Mouse (Mus musculus): ENCODE results near the gene Mmp2.
"Not testable (repeated sequence)": the region's sequence is repeated elsewhere in the genome, so short reads cannot be mapped to it uniquely, and the experiment has no call there.

Gene Mmp2

DNA sequence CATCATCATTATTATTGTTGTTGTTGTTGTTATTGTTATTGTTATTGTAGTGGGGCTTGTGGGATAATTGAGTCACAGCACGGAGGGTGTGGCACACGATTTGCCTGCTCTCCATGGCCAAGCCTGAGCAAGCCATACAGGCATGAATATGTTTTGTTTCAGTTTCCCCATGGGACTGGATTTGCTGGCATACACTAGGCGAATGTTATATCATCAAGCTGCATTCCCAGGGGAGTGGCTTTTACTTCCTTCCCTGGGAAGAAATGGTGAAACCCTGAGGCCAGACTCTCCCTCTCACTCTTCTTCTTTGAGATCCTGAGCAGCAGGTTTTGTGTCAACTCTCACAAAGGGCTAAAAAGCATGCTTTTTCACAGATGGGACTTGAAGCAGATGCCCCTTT lies 11.5 kb downstream of the Mmp2 start:
- DNase-seq (ENCODE audit: low spot score in 2 of 2): no peak

DNA sequence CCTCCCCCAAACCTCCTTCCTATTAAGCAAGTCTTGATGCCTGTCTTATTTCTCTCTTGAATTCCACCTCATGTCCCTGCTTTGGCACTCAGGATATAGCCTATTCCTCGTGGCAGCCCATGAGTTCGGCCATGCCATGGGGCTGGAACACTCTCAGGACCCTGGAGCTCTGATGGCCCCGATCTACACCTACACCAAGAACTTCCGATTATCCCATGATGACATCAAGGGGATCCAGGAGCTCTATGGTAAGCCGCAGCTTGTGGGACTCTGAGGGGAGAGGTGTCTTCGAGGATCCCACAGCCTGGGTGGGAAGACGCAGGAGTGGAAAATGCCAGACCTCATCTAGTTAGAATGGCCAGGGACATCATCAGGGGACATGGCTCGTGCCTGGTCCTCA lies 12.1 kb downstream of the Mmp2 start:
- DNase-seq (ENCODE audit: low spot score in 2 of 2): no peak

DNA sequence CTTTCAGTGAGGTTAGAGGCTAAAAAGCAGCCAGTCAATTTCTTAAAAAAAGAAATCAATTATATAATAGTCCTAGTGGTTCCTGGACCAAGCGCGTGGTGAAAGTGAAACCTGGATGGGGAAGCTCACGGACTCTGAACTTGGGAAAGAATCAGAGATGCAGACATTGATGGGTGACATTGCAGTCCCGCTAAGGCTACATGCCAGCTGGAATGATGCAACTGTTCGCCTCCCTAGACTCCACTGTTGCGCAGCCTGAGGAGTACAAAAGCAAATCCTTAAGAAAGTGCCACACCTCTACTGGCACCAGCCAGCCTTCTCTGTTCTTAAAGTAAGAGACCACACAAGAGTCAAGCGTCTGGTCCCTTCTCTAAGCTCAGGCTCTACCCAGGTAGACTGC lies 12.8 kb downstream of the Mmp2 start:
- DNase-seq (ENCODE audit: low spot score in 2 of 2): no peak

DNA sequence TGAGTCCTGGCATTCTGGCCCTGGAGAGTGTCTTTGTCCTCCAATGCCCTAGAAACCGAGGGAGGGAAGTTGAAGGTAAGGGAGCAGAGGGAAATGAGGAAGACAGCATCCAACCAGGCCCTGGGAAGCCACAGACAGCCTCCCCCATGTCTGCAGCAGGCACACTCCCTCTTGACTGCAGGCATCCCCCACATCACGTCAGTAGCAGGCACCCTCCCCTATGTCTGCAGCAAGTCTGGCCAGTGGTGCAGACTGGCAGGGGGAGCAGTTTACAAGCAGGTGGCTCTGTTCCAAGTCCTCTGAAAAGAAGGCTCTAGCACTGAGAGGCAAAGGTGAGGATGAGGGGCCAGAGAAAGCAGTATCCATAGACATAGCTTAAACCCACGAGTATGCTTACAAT lies 19.6 kb downstream of the Mmp2 start:
- no peak for DNase-seq (ENCODE audit: low spot score in 2 of 2)

DNA sequence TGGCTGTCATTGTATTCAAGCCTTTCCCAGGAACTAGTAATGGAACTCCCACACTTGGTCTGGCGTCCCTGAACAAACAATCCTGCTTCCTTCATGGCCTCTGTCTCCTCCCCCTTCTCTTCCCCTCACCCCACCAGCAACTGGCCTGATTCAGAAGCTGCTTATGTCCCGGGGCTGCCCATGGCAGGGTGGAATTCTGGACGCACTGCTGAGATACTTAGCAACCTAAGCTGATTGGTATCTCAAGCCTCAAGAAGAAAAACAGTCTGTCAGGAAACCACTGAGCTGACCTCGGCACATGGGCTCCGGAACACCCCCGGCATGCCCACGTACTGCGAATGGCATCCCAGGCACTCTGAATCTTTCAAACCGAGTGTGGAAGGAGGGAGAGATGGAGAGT lies 20.2 kb downstream of the Mmp2 start:
- DNase-seq (ENCODE audit: low spot score in 2 of 2): no peak

DNA sequence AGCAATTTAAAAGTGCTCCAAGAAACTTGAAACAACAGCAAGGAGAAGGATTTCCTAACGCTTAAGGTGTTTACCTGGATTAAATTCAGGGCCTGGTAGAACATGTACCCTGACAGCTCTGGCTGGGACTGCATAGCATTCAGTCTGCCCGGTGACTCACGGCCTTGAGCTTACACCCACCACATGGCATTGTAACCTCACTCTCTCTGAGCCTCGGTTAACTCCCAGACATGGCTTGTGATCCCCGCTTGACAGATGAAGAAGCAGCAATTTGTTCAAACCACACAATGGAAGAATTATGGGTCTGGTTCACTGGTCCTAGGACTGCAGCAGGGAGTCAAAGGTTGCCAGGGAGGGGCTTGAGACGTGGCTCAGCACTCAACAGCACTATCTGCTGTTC lies 22.2 kb downstream of the Mmp2 start:
- no peak for DNase-seq (ENCODE audit: low spot score in 2 of 2)

DNA sequence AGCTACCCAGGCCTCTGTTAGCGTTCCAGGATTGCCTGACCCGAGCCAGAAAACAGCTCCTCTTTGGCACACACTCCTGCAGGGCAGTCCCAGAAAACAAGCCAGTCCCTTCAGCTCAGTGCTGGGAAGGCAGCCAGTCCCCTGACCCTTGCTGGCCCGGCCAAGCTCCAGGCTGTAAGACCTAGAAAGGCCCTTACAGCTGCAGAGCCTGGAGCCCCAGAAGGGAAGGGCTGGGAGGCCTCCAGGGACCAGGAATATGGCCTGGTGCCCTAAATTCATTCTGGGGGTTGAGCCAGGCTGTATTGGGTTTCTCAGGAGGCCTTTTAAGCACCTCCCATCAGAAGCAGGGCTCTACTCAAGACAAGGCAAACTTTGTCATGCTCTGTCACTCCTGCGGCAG lies 23.1 kb downstream of the Mmp2 start:
- peak in 1 of 2 experiments; percentile 34 for DNase-seq (ENCODE audit: low spot score in 2 of 2)

DNA sequence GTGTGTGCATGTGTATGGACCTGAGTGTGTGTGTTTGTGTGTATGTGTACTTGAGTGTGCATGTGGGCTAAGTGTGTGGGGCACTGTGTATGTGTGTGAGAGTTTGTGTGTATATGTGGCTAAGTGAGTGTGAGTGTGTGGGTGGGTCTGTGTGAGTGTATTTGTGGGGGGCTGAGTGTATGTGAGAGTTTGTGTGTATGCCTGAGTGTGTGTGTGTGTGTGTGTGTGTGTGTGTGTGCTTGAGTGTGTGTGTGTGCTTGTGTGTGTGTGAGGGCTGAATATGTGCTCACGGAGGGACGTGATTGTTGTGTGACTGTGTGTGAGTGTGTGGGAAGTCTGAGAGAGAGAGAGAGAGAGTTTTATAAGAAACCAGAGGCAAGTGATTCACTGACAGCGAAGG lies 24.3 kb downstream of the Mmp2 start:
- no peak for DNase-seq (ENCODE audit: low spot score in 2 of 2)

DNA sequence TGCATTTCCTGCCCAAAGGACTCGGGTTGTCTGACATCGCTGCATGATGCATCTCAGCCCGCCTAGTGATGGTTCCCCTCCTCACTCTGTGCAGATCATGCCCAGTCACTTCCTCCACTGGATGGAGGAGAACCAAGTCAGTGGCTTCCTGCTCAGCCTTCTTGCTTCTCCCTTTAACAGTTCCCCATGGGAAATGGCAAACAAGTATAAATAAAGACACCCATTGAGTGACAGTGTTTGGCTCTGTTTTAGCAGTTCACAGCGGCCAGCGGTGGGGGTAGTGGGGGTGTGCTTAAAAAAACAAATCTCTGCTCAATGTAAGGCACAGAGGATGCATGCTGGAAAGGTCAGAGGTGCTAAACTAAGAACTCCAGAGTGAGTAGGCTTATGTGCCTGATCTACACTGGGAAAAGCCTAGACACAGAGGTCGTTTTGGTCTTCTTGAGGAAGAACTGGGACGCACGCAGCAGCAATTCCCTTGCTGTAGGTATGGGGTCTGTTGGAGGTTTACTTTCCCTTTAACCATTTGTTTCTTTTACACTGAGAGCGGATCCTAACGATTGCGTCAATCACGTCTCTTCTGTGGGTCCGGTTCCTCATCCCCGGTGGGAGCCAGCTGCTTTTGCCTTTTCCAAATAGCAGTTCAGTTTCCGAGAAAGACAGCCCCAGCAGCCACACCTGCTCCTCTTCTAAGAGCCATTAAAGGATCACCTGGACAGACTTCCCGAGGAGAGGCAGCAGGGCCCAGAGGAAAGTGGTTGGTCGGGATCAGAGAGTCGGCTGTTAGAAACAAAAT lies 26.3 kb downstream of the Mmp2 start:
- no peak for DNase-seq (ENCODE audit: low spot score in 2 of 2)

DNA sequence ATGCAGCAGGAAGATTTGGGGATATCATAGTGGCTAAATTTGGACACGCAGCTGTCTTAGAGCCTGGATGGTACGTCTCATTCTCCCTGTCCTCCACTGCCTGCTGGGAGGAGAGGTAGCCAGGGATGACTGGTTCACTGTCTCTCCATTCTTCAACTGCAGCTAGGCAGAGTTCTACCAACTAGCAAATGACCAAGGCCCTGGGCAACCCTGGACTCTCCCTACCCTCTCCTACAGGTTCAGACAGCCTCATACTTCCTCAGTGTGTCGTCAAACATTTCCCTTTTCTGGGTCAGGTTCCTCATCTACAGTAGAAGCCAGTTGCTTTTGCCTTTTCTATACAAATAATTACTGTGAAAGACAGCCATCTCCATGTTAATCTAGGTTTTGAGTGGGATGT lies 27.6 kb downstream of the Mmp2 start:
- DNase-seq (ENCODE audit: low spot score in 2 of 2): no peak

DNA sequence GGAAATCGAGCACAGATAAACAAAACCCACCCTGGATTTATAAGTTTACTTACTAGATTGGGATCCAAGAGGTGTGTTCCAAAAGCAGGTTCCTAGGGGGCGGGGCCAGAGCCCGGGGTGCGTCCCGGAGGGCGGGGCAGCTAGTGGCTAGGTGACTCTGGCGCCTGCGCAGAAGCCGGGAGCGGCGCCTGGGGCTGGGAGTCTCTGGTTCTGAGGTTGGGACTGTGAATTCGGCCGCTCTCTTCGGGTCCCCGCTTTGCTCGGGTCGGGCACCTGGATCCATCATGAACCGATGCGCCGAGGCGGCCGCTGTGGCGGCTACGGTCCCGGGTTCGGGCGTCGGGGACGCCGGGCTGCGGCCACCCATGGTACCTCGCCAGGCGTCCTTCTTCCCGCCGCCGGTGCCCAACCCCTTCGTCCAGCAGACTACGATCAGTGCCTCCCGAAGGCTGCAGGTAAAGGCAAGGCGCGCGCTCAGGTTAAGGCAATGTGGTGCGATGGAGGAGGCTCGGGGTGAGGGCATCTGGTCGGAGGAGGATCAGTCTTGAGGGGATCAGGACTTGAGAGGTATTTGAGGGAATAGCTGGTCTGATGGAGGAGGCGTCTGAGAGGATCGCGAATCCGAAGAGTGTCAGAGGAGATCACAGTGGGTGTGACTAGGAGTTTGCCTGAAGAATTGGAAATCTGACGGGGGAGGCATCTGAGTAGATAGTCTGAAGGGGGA lies 28.2 kb downstream of the Mmp2 start, which contains the start of gene Lpcat2:
TSS of gene Lpcat2 (plus strand) at position 169 of the 724 bp plus-strand sequence.
- peak; percentile 24 to 67 for DNase-seq (ENCODE audit: low spot score in 2 of 2)

DNA sequence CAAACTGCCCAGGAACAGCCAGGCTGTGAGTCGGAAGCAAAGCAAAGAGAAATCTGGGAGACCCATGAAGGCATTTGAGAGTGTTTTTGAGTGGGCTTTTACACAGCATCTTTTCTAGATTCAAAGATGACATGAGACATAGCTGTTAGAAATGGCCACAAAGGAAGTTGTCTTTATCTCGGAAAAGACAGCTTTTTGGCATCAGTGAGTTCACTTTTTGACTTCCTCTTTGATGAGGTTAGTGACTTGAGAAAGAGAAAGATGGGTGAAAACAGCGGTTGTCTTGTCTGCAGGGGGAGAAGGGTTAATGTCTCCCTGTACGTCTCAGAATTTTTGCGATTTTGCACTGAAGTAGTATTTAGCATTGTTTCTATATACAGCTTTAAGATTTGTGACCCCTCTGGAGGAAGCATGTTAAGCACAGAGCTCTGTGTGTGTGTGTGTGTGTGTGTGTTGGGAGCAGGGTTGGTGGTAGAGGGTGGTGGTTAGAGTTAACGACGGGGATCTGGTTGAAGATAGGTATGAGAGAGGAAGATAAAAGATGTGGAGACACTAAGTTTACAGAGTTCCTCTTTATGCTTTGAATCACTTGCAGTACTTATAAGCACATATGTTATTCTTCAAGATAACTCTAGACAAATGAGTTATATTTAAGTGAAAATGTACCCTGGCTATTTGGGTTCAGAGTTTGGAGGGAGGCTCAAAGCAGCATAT lies 29.3 kb downstream of the Mmp2 start:
- no peak for DNase-seq (ENCODE audit: low spot score in 2 of 2)

DNA sequence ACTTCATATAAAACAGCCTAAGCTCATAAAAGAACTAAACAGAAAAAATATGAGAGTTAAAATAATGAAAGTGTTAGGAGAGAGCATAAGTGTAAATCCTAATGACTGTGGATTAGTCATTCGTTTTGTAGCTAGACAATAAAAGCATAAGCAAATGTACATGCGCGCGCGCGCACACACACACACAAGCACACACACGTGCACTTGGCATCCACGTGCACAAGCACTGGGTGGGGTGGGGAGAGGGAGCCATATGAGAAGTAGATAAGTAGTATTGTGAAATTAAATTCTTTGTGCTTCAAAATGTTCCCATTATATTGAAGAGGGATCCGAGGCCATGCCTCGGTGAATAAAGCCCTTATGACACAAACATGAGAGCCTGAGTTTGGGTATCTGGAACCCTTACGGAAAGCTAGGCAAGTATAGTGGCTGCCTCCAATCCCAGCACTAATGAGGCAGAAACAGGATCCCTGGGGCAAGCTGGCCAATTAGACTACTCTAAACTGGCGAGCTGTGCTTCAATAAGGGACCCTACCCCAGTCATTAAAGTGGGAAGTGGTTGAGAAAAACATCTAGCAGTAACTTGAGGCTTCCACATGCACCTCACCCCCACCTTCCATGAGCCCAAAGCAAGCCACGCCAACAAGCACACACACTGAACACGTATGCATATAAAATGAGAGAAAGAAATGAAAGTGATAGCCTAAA lies 31.5 kb downstream of the Mmp2 start:
- DNase-seq (ENCODE audit: low spot score in 2 of 2): no peak

DNA sequence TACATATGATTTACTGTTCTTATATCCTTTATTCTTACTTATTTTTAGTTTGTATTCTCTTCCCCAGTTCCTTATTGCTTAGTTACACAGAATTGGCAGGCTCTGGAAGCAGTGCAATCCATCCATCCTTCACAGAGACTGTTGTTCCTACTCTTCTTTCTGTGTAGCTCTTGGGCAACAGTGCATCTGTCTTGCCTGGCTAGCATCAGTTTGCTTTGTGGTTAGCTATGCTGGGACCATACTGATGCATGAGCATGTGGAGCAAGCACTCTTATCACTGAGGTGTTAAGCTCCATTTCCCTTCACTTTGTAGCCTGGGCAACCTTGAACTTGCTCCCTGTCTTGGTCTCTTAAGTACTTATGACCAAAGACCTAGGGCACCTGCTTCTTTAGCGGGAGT lies 34.9 kb downstream of the Mmp2 start:
- no peak for DNase-seq (ENCODE audit: low spot score in 2 of 2)

DNA sequence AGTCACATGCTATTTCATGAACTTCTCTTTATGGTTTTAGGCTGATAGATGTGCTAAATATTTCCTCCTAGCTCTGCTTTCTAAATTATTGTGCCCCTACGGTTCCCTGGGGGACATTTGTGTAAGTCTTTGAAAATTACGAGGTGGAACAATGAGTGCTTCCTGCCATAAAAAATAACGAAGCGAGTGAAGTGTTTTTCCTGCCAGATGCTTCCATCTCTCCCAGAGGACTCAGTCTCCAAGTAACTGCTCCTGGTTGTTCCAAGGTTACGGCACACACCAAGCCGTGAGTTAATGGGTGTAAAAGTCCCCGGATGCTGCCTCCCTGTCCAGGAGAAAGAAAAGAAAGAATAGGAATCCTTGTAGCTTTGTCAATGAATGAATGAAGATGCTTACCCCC lies 43.2 kb downstream of the Mmp2 start:
- no peak for DNase-seq (ENCODE audit: low spot score in 2 of 2)

DNA sequence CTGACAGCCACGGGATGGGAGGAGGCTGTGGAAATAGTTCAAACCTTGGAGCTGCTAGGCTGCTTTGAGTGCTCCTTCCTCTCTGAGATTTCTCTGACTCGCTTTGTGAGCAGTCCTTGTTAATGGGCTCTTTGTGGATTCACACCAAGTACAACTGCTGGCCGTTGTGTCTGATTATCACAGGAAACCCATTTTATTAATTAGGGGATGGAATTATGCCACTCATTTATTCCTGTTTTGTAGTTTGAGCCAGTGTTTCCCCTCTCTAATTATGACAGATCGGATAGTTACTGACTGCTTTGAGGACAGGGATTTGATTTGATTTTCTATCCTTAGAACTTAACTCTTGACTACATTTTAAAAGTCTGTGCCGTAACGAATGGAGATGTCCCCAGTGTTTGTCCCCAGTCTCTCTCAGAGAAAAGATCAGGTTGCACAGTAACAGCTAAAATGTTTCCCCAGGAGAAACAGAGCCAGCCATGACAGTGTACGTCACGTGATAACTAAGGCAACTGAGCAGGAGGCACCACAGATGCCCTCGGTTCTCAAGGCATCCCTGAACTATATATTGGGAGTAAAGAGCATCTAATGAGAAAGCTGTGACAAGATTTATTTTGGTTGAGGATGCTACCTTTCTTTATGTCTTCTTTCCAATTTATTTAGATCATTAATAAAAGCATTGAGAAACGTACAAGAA lies 45.1 kb downstream of the Mmp2 start:
- no peak for DNase-seq (ENCODE audit: low spot score in 2 of 2)

DNA sequence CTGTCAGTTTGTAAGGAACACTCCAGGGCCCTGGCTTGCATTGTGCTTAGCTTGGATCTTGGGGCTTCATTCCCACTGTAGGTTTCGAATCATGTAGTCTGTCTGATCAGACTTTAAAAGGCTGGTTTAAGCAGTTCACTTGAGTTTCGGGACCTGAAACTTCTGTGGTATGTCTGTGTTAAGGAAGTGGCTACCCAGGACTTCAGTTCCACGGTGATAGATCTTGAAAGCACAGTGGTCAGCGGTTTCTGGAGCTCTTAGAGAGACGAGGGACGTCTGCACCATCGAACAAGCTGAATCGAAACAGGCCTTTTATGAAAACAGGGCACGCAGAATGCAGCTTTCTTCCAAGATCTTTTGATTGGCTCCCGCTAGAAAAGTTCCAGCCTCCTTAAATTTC lies 48.7 kb downstream of the Mmp2 start:
- no peak for DNase-seq (ENCODE audit: low spot score in 2 of 2)

DNA sequence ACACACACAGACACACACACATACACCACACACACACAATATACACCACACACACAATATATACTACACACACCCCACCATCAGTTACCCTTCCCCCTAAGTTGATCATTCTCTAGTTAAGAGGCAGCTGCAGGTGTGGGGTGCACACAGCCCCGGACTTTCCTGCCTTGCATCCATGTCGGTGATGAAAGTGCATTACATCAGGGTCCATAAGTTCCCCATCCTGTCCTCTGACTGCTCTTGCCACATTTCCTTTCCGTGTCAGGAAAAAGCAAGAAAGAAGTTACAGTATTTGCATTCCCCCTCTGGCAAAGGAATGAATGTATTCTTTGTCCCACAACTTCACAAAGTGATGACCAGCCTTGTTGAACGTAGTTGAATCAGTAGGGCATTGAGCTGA lies 54.2 kb downstream of the Mmp2 start:
- no peak for DNase-seq (ENCODE audit: low spot score in 2 of 2)

DNA sequence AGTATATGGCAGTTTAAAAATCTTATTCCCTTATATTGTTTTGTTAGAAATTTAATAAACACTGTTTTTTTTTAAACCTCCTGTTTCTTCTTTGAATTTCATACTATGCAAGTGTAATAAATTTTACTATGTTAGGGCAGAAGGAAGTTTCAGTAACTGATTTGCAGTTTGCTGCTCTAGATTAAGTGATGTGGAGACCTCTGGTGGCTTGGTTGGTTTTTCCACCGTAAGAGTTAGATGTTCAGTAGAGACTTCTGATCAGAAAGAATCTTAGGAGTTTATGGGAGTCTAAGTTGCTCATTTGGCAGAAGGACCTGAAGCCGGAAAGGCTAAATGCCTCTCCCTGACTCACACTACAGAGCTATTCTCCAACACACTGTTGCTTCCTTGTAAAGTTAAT lies 56.7 kb downstream of the Mmp2 start:
- no peak for DNase-seq (ENCODE audit: low spot score in 2 of 2)

DNA sequence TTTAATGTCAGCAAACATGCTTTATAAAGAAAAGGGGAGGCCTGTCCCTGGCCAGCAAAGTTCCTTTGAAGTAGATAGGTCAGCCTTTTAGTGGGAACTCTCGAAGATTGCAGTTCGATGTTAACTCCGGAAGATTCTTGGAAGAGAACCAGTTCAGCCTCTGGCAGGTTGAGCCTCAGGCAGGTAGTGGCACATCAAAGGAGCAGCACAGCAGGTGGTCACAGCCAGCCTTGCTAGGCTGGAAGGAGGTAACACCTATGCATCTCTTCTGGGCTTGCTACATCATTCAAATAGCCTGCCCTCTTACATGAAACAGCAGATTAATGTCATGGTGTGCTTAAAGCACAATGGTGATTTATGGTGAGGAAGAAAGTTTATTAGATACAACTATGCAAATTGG lies 65.1 kb downstream of the Mmp2 start:
- DNase-seq (ENCODE audit: low spot score in 2 of 2): not testable (repeated sequence)

DNA sequence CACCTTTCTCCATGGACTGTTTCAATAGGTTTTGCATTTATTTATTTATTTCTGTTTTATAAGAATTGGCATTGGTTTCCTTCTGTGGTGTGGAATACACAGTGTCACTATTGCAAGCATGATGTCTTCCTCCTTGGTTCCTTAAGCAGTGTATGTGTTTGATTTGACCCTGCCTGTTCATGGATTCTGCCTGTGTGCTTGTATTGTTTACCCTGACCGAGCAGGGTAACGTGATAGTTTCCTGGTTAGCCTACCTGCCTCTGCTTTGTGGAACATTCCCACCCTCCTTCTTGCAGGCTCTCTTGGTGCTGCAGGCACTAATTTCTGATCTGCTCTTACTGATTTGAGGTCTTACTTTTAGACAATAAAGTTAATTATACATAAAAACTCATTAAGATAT lies 66.8 kb downstream of the Mmp2 start:
- no peak for DNase-seq (ENCODE audit: low spot score in 2 of 2)

DNA sequence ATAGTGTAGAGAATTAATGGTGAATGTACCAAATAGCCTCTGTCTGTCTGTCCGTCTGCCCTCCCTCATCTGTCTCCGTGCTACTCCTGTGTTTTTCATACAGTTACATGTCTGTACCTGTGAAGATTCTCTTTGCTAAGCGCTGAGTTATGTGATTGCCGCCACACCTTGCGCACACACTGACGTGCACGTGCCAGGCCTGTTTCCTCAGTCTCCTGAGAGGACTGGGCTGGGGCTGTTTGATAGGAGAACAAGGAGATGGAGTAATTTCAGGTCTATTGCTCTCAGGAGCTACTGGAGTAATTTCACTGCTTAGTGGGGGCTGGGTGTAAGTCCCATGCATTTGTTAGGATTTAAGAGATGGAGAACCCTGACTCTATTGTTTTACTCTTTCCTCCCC lies 68.0 kb downstream of the Mmp2 start:
- no peak for DNase-seq (ENCODE audit: low spot score in 2 of 2)

Data from spleen, postnatal 10 days (tissue).